Mouse (Mus musculus) left cerebral cortex, adult 9 months (tissue): ENCODE data around the gene Gm266.
"Not testable (repeated sequence)": the region's sequence is repeated elsewhere in the genome, so short reads cannot be mapped to it uniquely, and the experiment has no call there.

Experiments
- DNase-seq, 2 experiments: peaks; one replicate each; pipeline ENCODE4 v3.0.0; 2022; ENCODE audit warnings: low spot score in 2 of 2

Gene Gm266

GRCm38 (mm10) chr12:111485652-111486306 lies at the start of gene Gm266:
TSS of gene Gm266 (minus strand) at chr12:111485823.
- no peak for DNase-seq

- DNase-seq, result no peak
These were observed 49.7 kb upstream of the Gm266 start for GRCm38 (mm10) chr12:111535281-111535680.

GRCm38 (mm10) chr12:111533096-111533794 lies 47.6 kb upstream of the Gm266 start:
- DNase-seq, result peak in 1 of 2 experiments; percentile 54

GRCm38 (mm10) chr12:111529192-111529591 lies 43.6 kb upstream of the Gm266 start:
- no peak for DNase-seq

- peak; percentile 64 to 73 for DNase-seq
These were observed 42.1 kb upstream of the Gm266 start for GRCm38 (mm10) chr12:111527643-111528281.

GRCm38 (mm10) chr12:111524883-111525282 lies 39.3 kb upstream of the Gm266 start:
- no peak for DNase-seq

GRCm38 (mm10) chr12:111524469-111524868 lies 38.8 kb upstream of the Gm266 start:
- no peak for DNase-seq

GRCm38 (mm10) chr12:111520994-111521393 lies 35.4 kb upstream of the Gm266 start:
- DNase-seq, result no peak

GRCm38 (mm10) chr12:111519821-111520220 lies 34.2 kb upstream of the Gm266 start:
- DNase-seq, result no peak

GRCm38 (mm10) chr12:111518391-111518790 lies 32.8 kb upstream of the Gm266 start:
- DNase-seq, result no peak

- DNase-seq, result no peak
These were observed 32.3 kb upstream of the Gm266 start for GRCm38 (mm10) chr12:111517901-111518300.

GRCm38 (mm10) chr12:111516826-111517225 lies 31.2 kb upstream of the Gm266 start:
- DNase-seq, result no peak

- no peak for DNase-seq
These were observed 30.3 kb upstream of the Gm266 start for GRCm38 (mm10) chr12:111515920-111516319.

- DNase-seq, result no peak
These were observed 29.4 kb upstream of the Gm266 start for GRCm38 (mm10) chr12:111514874-111515649.

- no peak for DNase-seq
These were observed 28.7 kb upstream of the Gm266 start for GRCm38 (mm10) chr12:111514231-111514792.

- DNase-seq, result no peak
These were observed 28.1 kb upstream of the Gm266 start for GRCm38 (mm10) chr12:111513673-111514072.

- no peak for DNase-seq
These were observed 27.0 kb upstream of the Gm266 start for GRCm38 (mm10) chr12:111512572-111513063.

GRCm38 (mm10) chr12:111508438-111508837 lies 22.8 kb upstream of the Gm266 start:
- not testable (repeated sequence) for DNase-seq

GRCm38 (mm10) chr12:111507962-111508361 lies 22.3 kb upstream of the Gm266 start:
- DNase-seq, result no peak

GRCm38 (mm10) chr12:111507001-111507400 lies 21.4 kb upstream of the Gm266 start:
- DNase-seq, result no peak

GRCm38 (mm10) chr12:111504904-111505303 lies 19.3 kb upstream of the Gm266 start:
- DNase-seq, result peak; percentile 78 to 98
